Mouse (Mus musculus): ENCODE data around the gene Ccdc82.

- TF ChIP-seq CTCF (IDR thresholded peaks at IDR 0.05; ENCODE audit: low read depth) (no peak), EP300 (IDR thresholded peaks at IDR 0.05; ENCODE audit: low read depth) (no peak)
Observed at GRCm38 (mm10) chr9:13230553-13230952, 16.2 kb upstream of the Ccdc82 start.
